Mouse (Mus musculus) heart, embryonic 16.5 days (tissue): ENCODE measurements around the gene Noxo1. TPM values are rescaled to one million over a fixed set of nuclear protein-coding genes. Genes with fewer than 3 reads are reported as not detected.

ENCODE experiments used
- ATAC-seq: fragments of 200-750 bp; cut with Nextera tagmentation; replicated peaks from 2 replicates; pipeline ENCODE4 v1.8.0; 2017; ENCODE audit warnings: moderate number of reproducible peaks; ENCODE audit not compliant: insufficient read depth, low FRiP score; ENCODE audit errors: extremely low read depth
- H3K27ac ChIP-seq: fragments of 300-500 bp; sonication (generic); 2 replicates; pipeline ENCODE4 v1.5.1; 2014; ENCODE audit warnings: mild to moderate bottlenecking, low read length, control low read depth, moderate library complexity
- H3K27me3 ChIP-seq: fragments of 300-500 bp; sonication (generic); 2 replicates; pipeline ENCODE4 v1.6.1; 2014; ENCODE audit warnings: low read length, mixed read lengths; ENCODE audit not compliant: control insufficient read depth, insufficient read depth
- H3K36me3 ChIP-seq: fragments of 300-500 bp; sonication (generic); 2 replicates; pipeline ENCODE4 v1.6.1; 2014; ENCODE audit not compliant: control insufficient read depth, insufficient read depth
- H3K4me1 ChIP-seq: fragments of 300-500 bp; sonication (generic); 2 replicates; pipeline ENCODE4 v1.6.1; 2014; ENCODE audit warnings: low read length, mixed read lengths; ENCODE audit not compliant: control insufficient read depth, insufficient read depth
- H3K4me2 ChIP-seq: fragments of 300-500 bp; sonication (generic); 2 replicates; pipeline ENCODE4 v1.6.1; 2014; ENCODE audit warnings: low read depth, mild to moderate bottlenecking, control low read depth, low read length
- H3K4me3 ChIP-seq: fragments of 300-500 bp; sonication (generic); 2 replicates; pipeline ENCODE4 v1.5.1; 2014; ENCODE audit warnings: mild to moderate bottlenecking, control low read depth, low read length
- H3K9ac ChIP-seq: fragments of 300-500 bp; sonication (generic); 2 replicates; pipeline ENCODE4 v1.6.1; 2014; ENCODE audit warnings: low read length, control low read depth
- H3K9me3 ChIP-seq: fragments of 300-500 bp; sonication (generic); replicated peaks from 2 replicates; pipeline ENCODE4 v1.6.1; 2016; ENCODE audit warnings: low read length; ENCODE audit not compliant: control insufficient read depth
- WGBS: fragments of 180-500 bp; shearing (Covaris S2); extraction: QIAGEN DNeasy Blood & Tissue Kit; methylation state at CpG from one replicate; pipeline ENCODE4 v1.1.7; 2014; 5-methylcytosine and 5-hydroxymethylcytosine counted together
- polyA plus RNA-seq: library from polyadenylated mRNA; unstranded; fragments of >200 nt; fragmentation: Nextera tagmentation; extraction: Ambion mirVana; gene quantifications from 2 replicates; pipeline ENCODE4 v1.2.1, GENCODE M21; 2015

Gene Noxo1
- polyA plus RNA-seq, 1 experiment from 2014 or later = 1.2 TPM

DNA sequence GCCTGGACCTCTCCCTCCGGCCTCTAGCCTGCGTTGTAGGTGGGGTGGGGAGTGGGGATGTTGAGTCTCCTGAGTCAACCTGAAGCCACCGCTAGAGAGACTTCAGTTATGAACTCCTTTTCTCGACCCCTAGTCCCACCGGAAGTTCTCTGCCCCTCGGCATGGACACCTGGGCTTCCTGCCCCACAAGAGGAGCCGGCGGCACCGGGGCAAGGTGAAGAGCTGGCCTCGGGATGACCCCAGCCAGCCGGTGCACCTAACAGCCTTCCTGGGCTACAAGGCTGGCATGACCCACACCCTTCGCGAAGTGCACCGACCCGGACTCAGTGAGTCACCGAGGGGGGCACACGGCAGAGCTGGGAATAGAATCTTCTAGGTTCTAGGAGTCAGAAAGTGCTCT lies 32.1 kb downstream of the Noxo1 start:
- Histone ChIP-seq H3K36me3 (no peaks in the 10 kb centered on the region), H3K27ac (no peak overlapping the region), H3K9me3 (no peaks in the 10 kb centered on the region), H3K27me3 (no peaks in the 10 kb centered on the region), H3K4me1 (peaks cover 11% of the 10 kb centered on the region), H3K9ac (no peak overlapping the region), H3K4me3 (no peak overlapping the region), H3K4me2 (no peak overlapping the region)
- WGBS = 71% methylated on average over 17 of the region's 17 CpGs
- ATAC-seq = no peak

DNA sequence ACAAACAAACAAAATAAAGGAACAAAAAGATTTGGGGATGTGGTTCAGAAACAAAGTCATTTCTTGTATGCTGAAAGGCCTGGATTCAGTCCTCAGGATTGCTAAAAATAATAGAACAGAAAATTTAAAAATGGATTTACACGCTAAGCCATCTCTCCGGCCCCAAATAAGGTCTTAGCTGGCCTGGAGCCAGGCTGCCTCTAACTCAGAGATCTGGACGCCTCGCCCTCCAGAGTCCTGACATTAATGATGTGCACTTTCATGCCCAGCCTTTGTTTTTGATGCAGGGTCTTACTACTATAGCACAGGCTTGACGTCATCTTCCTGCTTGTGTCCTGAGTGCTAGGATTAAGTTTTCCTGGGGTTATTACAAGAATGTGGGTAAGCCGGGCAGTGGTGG lies 33.0 kb downstream of the Noxo1 start:
- H3K9ac ChIP-seq = no peak overlapping the region
- ATAC-seq = no peak

DNA sequence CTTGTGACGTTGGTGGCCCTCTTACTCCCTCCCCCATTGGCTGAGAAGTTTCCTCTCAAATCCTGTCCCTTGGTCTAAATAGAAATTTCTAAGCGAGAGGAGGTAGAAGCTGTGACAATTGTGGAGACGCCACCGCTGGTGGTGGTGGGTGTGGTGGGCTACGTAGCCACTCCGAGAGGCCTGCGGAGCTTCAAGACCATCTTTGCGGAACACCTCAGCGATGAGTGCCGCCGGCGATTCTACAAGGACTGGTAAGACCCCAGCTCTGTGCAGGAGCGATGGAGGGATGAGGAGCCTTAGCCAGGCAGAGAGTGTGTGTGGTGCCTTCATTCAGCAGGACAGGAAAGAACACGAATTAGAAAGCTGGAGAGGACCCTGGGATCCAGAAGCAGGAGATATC lies 34.8 kb downstream of the Noxo1 start:
- Histone ChIP-seq H3K4me3 (no peak overlapping the region), H3K27me3 (no peaks in the 10 kb centered on the region), H3K36me3 (no peaks in the 10 kb centered on the region), H3K9ac (no peak overlapping the region), H3K27ac (no peak overlapping the region), H3K4me1 (peaks cover 12% of the 10 kb centered on the region), H3K9me3 (no peaks in the 10 kb centered on the region), H3K4me2 (no peak overlapping the region)
- no peak for ATAC-seq
- WGBS = 84% methylated on average over 14 of the region's 14 CpGs

More for the DNA sequence above, 33.0 kb downstream of the Noxo1 start:
- Histone ChIP-seq H3K36me3 (no peaks in the 10 kb centered on the region), H3K27me3 (no peaks in the 10 kb centered on the region), H3K27ac (no peak overlapping the region), H3K4me2 (no peak overlapping the region), H3K4me3 (no peak overlapping the region), H3K9me3 (no peaks in the 10 kb centered on the region), H3K4me1 (peaks cover 11% of the 10 kb centered on the region)
- 53% methylated on average over 6 of the region's 6 CpGs for WGBS

DNA sequence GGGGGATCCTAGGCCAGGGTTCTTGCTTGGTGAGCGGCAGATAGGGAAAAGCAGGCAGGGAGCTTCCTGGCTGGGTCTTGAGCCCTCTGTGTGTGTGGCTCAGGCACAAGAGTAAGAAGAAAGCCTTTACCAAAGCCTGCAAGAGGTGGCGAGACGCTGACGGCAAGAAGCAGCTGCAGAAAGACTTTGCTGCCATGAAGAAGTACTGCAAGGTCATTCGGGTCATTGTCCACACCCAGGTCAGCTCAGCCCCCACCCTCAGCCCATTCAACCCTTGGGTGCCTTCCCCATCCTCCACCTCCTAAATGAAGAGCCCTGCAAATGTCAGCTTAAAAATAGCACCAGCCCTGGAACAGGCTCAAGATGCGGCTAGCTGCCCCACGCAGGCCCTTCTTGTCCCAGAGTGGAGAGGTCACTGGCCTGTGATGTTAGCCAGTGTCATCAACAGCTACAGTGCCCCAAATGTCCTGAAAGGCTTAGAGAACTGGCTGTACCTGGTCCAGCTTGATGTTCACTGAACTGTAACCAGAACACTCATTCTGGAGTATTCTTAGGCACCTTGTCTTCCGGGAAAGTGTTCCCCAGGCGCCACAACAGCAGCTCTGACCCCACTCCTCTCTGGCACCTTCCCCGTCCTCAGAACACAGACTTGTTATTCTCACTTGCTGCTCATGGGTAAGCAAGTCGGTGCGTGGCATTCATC lies 36.4 kb downstream of the Noxo1 start:
- 61% methylated on average over 12 of the region's 12 CpGs for WGBS
- Histone ChIP-seq H3K36me3 (no peaks in the 10 kb centered on the region), H3K9me3 (no peaks in the 10 kb centered on the region), H3K9ac (peak overlapping the region; percentile 52), H3K4me2 (0 out of 2 replicates have a peak overlapping the region, but pooled peaks have one; percentile 9), H3K27me3 (no peaks in the 10 kb centered on the region), H3K4me3 (no peak overlapping the region), H3K4me1 (peaks cover 21% of the 10 kb centered on the region), H3K27ac (peak overlapping the region; percentile 79)
- ATAC-seq = no peak

DNA sequence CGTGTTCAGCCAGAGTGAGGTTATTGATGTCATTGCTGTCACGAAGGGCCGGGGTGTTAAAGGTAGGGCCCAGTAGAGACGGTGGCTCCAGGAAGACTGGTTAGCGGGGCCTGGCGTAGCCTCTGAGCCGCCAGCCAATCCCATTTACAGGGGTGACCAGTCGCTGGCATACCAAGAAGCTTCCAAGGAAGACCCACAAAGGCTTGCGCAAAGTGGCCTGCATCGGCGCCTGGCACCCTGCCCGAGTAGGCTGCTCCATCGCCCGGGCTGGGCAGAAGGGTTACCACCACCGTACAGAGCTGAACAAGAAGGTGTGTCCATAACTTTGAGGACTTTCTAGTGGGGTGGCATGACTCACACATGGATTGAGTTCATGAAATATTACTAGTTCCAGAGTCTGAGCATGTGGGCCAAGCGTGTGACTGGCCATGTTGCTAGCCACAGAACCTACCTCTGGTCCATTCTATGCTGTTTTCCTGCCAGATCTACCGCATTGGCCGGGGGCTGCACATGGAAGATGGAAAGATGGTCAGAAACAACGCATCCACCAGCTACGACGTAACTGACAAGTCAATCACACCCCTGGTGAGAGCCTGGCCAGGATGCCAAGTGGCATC lies 37.5 kb downstream of the Noxo1 start:
- Histone ChIP-seq H3K4me3 (no peak overlapping the region), H3K4me2 (no peak overlapping the region), H3K4me1 (peaks cover 22% of the 10 kb centered on the region), H3K36me3 (no peaks in the 10 kb centered on the region), H3K27me3 (no peaks in the 10 kb centered on the region), H3K9ac (no peak overlapping the region), H3K9me3 (no peaks in the 10 kb centered on the region), H3K27ac (no peak overlapping the region)
- WGBS = 90% methylated on average over 21 of the region's 21 CpGs
- no peak for ATAC-seq

DNA sequence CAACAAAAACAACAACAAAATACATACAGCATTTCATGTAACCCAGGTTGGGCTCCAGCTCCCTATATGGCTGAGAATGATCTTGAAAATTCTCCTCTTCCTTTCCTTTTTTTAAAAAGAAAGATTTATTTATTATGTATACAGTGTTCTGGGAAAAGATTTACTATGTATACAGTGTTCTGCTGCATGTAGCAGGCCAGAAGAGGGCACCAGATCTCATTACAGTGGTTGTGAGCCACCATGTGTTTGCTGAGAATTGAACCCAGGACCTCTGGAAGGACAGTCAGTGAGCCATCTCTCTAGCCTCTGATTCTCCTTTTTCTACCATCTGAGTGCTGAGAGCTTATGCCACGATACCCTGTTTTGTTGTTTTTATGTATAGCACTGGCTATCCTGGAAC lies 38.5 kb downstream of the Noxo1 start:
- H3K27me3 ChIP-seq = no peaks in the 10 kb centered on the region
- H3K4me1 ChIP-seq = peaks cover 19% of the 10 kb centered on the region
- H3K4me3 ChIP-seq = no peak overlapping the region
- H3K9me3 ChIP-seq = no peaks in the 10 kb centered on the region
- H3K27ac ChIP-seq = no peak overlapping the region
- no peak for ATAC-seq
- no peak overlapping the region for H3K9ac ChIP-seq
- no peak overlapping the region for H3K4me2 ChIP-seq
- H3K36me3 ChIP-seq = no peaks in the 10 kb centered on the region
- WGBS = 86% methylated on average over 1 of the region's 1 CpGs

DNA sequence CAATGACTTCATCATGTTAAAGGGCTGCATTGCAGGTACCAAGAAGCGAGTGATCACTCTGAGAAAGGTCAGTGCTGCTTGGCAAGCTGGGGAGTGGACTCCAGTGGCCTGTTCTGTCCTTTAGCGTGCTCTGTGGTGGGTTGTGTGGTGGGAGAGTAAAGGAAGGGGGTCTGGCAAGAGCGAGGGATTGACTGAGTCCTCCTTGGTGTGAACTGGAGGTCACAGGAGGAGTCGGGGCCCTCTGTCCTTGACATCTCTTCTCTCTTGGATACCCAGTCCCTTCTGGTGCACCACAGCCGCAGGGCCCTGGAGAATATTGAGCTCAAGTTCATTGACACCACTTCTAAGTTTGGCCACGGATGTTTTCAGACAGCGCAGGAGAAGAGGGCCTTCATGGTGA lies 39.4 kb downstream of the Noxo1 start:
- Histone ChIP-seq H3K4me2 (no peak overlapping the region), H3K27ac (peak overlapping the region; percentile 74), H3K27me3 (no peaks in the 10 kb centered on the region), H3K9ac (no peak overlapping the region), H3K36me3 (peaks cover 7% of the 10 kb centered on the region; the same call in 1 of the 2 replicates), H3K4me1 (peaks cover 19% of the 10 kb centered on the region), H3K9me3 (no peaks in the 10 kb centered on the region), H3K4me3 (no peak overlapping the region)
- 84% methylated on average over 7 of the region's 7 CpGs for WGBS
- no peak for ATAC-seq

DNA sequence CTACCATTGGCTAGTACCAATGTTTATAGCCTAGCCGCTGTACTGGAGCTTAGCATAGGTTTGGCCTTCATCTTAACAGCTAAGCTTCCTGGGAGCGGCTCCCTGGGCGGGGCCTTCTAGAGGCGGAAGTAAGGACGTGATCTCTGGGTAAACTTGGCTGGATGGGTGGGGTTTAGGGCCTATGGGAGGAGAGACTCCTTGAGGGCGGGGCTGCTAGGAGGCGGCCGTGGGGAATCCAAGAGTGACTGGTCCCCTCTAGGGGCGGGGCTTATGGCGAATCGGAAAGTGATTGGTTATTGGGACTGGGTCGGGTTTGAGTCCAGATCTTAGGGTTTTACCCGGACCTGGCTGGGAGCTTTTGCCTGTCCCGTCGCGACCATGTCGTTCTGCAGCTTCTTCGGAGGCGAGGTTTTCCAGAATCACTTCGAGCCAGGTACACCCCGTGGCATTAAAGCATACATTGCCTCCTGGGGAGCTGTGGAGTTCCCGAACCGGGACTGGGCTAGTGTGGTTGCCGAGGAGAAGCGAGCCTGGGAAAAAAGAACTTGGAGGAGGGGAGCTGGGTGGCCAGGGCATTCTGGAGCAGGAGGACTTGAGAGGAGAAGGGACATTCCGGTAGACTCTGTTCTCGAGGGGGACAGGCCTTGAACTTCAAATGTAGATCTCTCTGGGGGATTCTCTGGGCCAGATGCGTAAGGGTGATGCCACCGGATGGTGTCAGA lies 40.5 kb downstream of the Noxo1 start, which contains the start of gene Msrb1:
Gene Msrb1, plus strand, starts transcription at position 313 of the 722 bp plus-strand sequence.
- peak; percentile 95 for ATAC-seq
- H3K9ac ChIP-seq = peak within 1 kb of the TSS; percentile 82
- 2% methylated on average over 28 of the region's 29 CpGs for WGBS
- H3K27ac ChIP-seq = peak within 1 kb of the TSS; percentile 80
- peaks cover 9% of the 10 kb centered on the region; the same call in 1 of the 2 replicates for H3K36me3 ChIP-seq
- H3K4me3 ChIP-seq = peak within 1 kb of the TSS; percentile 84
- no peaks in the 10 kb centered on the region for H3K9me3 ChIP-seq
- H3K4me2 ChIP-seq = peak within 1 kb of the TSS; percentile 98
- no peaks in the 10 kb centered on the region for H3K27me3 ChIP-seq
- peaks cover 19% of the 10 kb centered on the region for H3K4me1 ChIP-seq
